ENCODE assay signal across 1 mouse cellular context in the genomic region with DNA sequence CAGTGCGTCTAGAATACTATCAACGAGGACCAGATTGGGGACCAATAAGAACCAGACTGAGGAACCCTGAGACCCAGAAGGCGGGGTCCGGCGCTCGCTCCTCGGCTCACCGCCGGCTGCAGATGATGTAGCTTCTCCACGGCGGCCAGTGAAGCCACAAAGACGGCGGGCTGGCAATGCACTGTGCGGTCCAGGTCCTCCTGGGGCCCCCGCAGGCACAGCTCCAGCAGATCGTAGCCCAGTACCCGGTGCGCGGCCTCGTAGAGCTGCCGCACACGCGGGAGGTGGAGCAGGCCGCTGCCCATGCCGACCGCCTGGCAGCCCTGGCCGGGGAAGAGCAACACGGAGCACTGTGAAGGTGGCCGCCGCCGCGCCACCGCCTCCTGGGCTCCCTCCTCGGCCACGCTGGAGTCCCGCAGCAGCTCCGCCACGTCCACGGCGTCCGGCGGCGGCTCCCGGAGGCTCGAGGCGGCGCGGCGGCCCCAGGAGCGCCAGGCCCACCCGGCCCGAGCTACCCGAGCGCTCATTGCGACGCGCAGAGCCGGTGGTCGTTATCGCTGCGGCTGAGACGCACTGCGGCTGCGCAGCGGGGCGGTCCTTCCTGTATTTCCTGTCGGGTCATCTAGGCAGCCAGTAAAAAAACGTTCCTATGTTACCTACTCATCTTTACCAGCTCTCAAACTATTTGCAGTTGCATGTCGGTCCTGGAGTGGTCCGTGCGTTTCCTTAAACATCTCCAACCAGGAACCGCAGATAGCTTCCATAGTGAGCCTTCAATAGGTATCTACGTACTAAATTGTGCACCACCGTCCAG.
A peak's percentile ranks its signal among the peaks of the same experiment; 100 is the strongest.
TF ChIP-seq lines count a peak whose summit lies in the region.

No protein-coding gene starts in this region.

TF ChIP-seq in MEL, 35 proteins besides CTCF, POLR2A, EP300 and RAD21:
- TF ChIP-seq MAX (IDR thresholded peaks at IDR 0.05; ENCODE audit: low read length) (peak; percentile 48; the same call in 1 of the 2 replicates), E2F4 (IDR thresholded peaks at IDR 0.05; ENCODE audit: borderline replicate concordance, low read depth, low read length) (no peak), NELFE (IDR thresholded peaks at IDR 0.05; ENCODE audit: low read depth, low read length) (peak; percentile 95), KAT2A (conservative IDR thresholded peaks at IDR 0.05; ENCODE audit: low read depth, low read length) (peak; percentile 50; the same call in 1 of the 2 replicates), ELF1 (IDR thresholded peaks at IDR 0.05; ENCODE audit: low read depth, low read length) (peak; percentile 63; the same call in 1 of the 2 replicates), MYC (IDR thresholded peaks at IDR 0.05; ENCODE audit: low read depth, low read length) (no peak), MXI1 (IDR thresholded peaks at IDR 0.05; ENCODE audit: low read depth, low read length) (peak; percentile 50; the same call in 1 of the 2 replicates), SIN3A (IDR thresholded peaks at IDR 0.05; ENCODE audit: low read length) (peak; percentile 67), JUND (IDR thresholded peaks at IDR 0.05; ENCODE audit: low read depth, low read length) (no peak), MYB (IDR thresholded peaks at IDR 0.05; ENCODE audit: low read depth, low read length) (peak; percentile 51), ZNF384 (IDR thresholded peaks at IDR 0.05; ENCODE audit: low read depth, low read length) (peak; percentile 86), CHD1 (IDR thresholded peaks at IDR 0.05; ENCODE audit: low read depth, low read length) (0 out of 2 replicates have a peak, but pooled peaks have one; percentile 55), ETS1 (IDR thresholded peaks at IDR 0.05; ENCODE audit: low read depth, low read length) (0 out of 2 replicates have a peak, but pooled peaks have one; percentile 26), ZMIZ1 (IDR thresholded peaks at IDR 0.05; ENCODE audit: low read depth, low read length) (peak; percentile 94), TBP (IDR thresholded peaks at IDR 0.05; ENCODE audit: low read depth, low read length) (peak; percentile 90), TCF12 (IDR thresholded peaks at IDR 0.05; ENCODE audit: low read depth, low read length) (peak; percentile 82), UBTF (IDR thresholded peaks at IDR 0.05; ENCODE audit: borderline replicate concordance, insufficient read depth, low read depth, low read length) (peak; percentile 83; the same call in 1 of the 2 replicates), NRF1 (IDR thresholded peaks at IDR 0.05; ENCODE audit: insufficient read depth, low read depth, low read length, poor library complexity, severe bottlenecking) (peak; percentile 82), HCFC1 (IDR thresholded peaks at IDR 0.05; ENCODE audit: low read depth, low read length) (peak; percentile 82), USF2 (IDR thresholded peaks at IDR 0.05; ENCODE audit: borderline replicate concordance in 1 of 2, insufficient read depth in 1 of 2, low read depth in 1 of 2, low read length in 2 of 2) (no peak), MAZ (IDR thresholded peaks at IDR 0.05; ENCODE audit: low read depth, low read length) (no peak), POLR2AphosphoS2 (IDR thresholded peaks at IDR 0.05; ENCODE audit: low read length) (peak; percentile 76; the same call in 1 of the 2 replicates)
